Mouse (Mus musculus) heart, embryonic 14.5 days (tissue): ENCODE measurements around the gene Olfr982. TPM values are rescaled to one million over a fixed set of nuclear protein-coding genes. Genes with fewer than 3 reads are reported as not detected.

Experiments
- ATAC-seq: fragments of 200-750 bp; cut with Nextera tagmentation; 2 replicates; pipeline ENCODE4 v1.8.0; 2017; ENCODE audit warnings: low read depth, moderate TSS enrichment; ENCODE audit not compliant: insufficient number of reproducible peaks, insufficient read depth, low FRiP score
- H3K27ac ChIP-seq, 2 experiments: fragments of 200-500 bp in 1 of 2; fragments of 300-500 bp in 1 of 2; sonication (generic) in 1 of 2; replicated peaks in 1 of 2; 2 replicates each; pipeline ENCODE4 v1.5.1; 2012 to 2014; ENCODE audit warnings: low read depth in 2 of 2, low read length in 2 of 2, control low read depth in 1 of 2, mild to moderate bottlenecking in 1 of 2, mixed read lengths in 1 of 2; ENCODE audit not compliant: control insufficient read depth in 1 of 2, insufficient read depth in 1 of 2
- H3K27me3 ChIP-seq: fragments of 300-500 bp; sonication (generic); 2 replicates; pipeline ENCODE4 v1.6.1; 2014; ENCODE audit warnings: mild to moderate bottlenecking, low read length, control low read depth; ENCODE audit not compliant: control insufficient read depth, insufficient read depth
- H3K36me3 ChIP-seq: fragments of 300-500 bp; sonication (generic); 2 replicates; pipeline ENCODE4 v1.6.1; 2014; ENCODE audit warnings: mild to moderate bottlenecking, control low read depth, low read length, mixed read lengths; ENCODE audit not compliant: control insufficient read depth, insufficient read depth
- H3K4me1 ChIP-seq, 2 experiments: fragments of 200-500 bp in 1 of 2; fragments of 300-500 bp in 1 of 2; sonication (generic) in 1 of 2; 2 replicates each; pipeline ENCODE4 v1.6.1; 2012 to 2014; ENCODE audit warnings: low read length in 2 of 2, control low read depth in 1 of 2, mixed read lengths in 1 of 2; ENCODE audit not compliant: control insufficient read depth in 2 of 2, insufficient read depth in 2 of 2
- H3K4me2 ChIP-seq: fragments of 300-500 bp; sonication (generic); 2 replicates; pipeline ENCODE4 v1.6.1; 2014; ENCODE audit warnings: mild to moderate bottlenecking, low read length
- H3K4me3 ChIP-seq, 2 experiments: fragments of 200-500 bp in 1 of 2; fragments of 300-500 bp in 1 of 2; sonication (generic) in 1 of 2; 2 replicates each; pipeline ENCODE4 v1.5.1; 2012 to 2014; ENCODE audit warnings: low read length in 2 of 2, mild to moderate bottlenecking in 2 of 2, control low read depth in 1 of 2, low read depth in 1 of 2, moderate library complexity in 1 of 2; ENCODE audit not compliant: control insufficient read depth in 1 of 2, insufficient read depth in 1 of 2
- H3K9ac ChIP-seq: fragments of 300-500 bp; sonication (generic); 2 replicates; pipeline ENCODE4 v1.6.1; 2014; ENCODE audit warnings: mild to moderate bottlenecking, low read length
- H3K9me3 ChIP-seq: fragments of 300-500 bp; sonication (generic); 2 replicates; pipeline ENCODE4 v1.6.1; 2016; ENCODE audit warnings: low read length, control low read depth; ENCODE audit not compliant: control insufficient read depth
- WGBS: fragments of 180-500 bp; shearing (Covaris S2); extraction: QIAGEN DNeasy Blood & Tissue Kit; methylation state at CpG from one replicate; pipeline ENCODE4 v1.1.7; 2014; 5-methylcytosine and 5-hydroxymethylcytosine counted together
- polyA plus RNA-seq: library from polyadenylated mRNA; unstranded; fragments of >200 nt; fragmentation: Nextera tagmentation; extraction: Ambion mirVana; gene quantifications from 2 replicates; pipeline ENCODE4 v1.2.1, GENCODE M21; 2014

Olfr982 gene
- polyA plus RNA-seq: not detected in 2 replicates

- Histone ChIP-seq H3K27ac (no peak within 1 kb of the TSS), H3K4me2 (no peak within 1 kb of the TSS), H3K4me1 (no peaks in the 10 kb centered on the region), H3K9me3 (no peaks in the 10 kb centered on the region), H3K4me3 (no peak within 1 kb of the TSS), H3K9ac (no peak within 1 kb of the TSS), H3K27me3 (no peaks in the 10 kb centered on the region), H3K36me3 (no peaks in the 10 kb centered on the region)
- 66% methylated on average over 2 of the region's 2 CpGs for WGBS
- no peak for ATAC-seq
Measured at GRCm38 (mm10) chr9:40073529-40073928, at the start of gene Olfr982. Gene Olfr982, plus strand, starts transcription at chr9:40073829.

GRCm38 (mm10) chr9:40050138-40050537, 23.5 kb upstream of the Olfr982 start:
- 88% methylated on average over 19 of the region's 19 CpGs for WGBS
- ATAC-seq: no peak
- Histone ChIP-seq H3K9ac (no peak overlapping the region), H3K27ac (no peak overlapping the region), H3K4me2 (no peak overlapping the region), H3K36me3 (no peaks in the 10 kb centered on the region), H3K9me3 (no peaks in the 10 kb centered on the region), H3K4me3 (no peak overlapping the region), H3K27me3 (no peaks in the 10 kb centered on the region), H3K4me1 (no peaks in the 10 kb centered on the region)

- H3K27me3 ChIP-seq: no peaks in the 10 kb centered on the region
- H3K9me3 ChIP-seq: 0 out of 2 replicates have a peak, but pooled peaks cover 3% of the 10 kb centered on the region
- no peaks in the 10 kb centered on the region for H3K36me3 ChIP-seq
- WGBS: 81% methylated on average over 2 of the region's 2 CpGs
- no peaks in the 10 kb centered on the region for H3K4me1 ChIP-seq
- no peak for ATAC-seq
- H3K4me2 ChIP-seq: no peak within 1 kb of the TSS
- no peak within 1 kb of the TSS for H3K4me3 ChIP-seq
- H3K9ac ChIP-seq: no peak within 1 kb of the TSS
- no peak within 1 kb of the TSS for H3K27ac ChIP-seq
Measured at GRCm38 (mm10) chr9:40093495-40093894, 19.9 kb downstream of the Olfr982 start, which contains the start of gene Olfr983. Gene Olfr983, minus strand, starts transcription at chr9:40093595.

- 51% methylated on average over 3 of the region's 3 CpGs for WGBS
- Histone ChIP-seq H3K27ac (no peak overlapping the region), H3K4me3 (no peak overlapping the region), H3K27me3 (no peaks in the 10 kb centered on the region), H3K9me3 (0 out of 2 replicates have a peak, but pooled peaks cover 3% of the 10 kb centered on the region), H3K4me2 (no peak overlapping the region), H3K9ac (no peak overlapping the region), H3K4me1 (no peaks in the 10 kb centered on the region), H3K36me3 (no peaks in the 10 kb centered on the region)
- no peak for ATAC-seq
Measured at GRCm38 (mm10) chr9:40094769-40095168, 21.1 kb downstream of the Olfr982 start.

- H3K4me2 ChIP-seq: no peak within 1 kb of the TSS
- H3K36me3 ChIP-seq: no peaks in the 10 kb centered on the region
- H3K9ac ChIP-seq: no peak within 1 kb of the TSS
- H3K27ac ChIP-seq: no peak within 1 kb of the TSS
- WGBS: 76% methylated on average over 2 of the region's 2 CpGs
- no peak within 1 kb of the TSS for H3K4me3 ChIP-seq
- no peaks in the 10 kb centered on the region for H3K9me3 ChIP-seq
- no peaks in the 10 kb centered on the region for H3K27me3 ChIP-seq
- no peak for ATAC-seq
- no peaks in the 10 kb centered on the region; a peak in 1 of 4 replicates for H3K4me1 ChIP-seq
Measured at GRCm38 (mm10) chr9:40114106-40114505, 40.5 kb downstream of the Olfr982 start, which contains the start of gene Olfr984. Gene Olfr984, minus strand, starts transcription at chr9:40114206.

GRCm38 (mm10) chr9:40116645-40117286, 43.1 kb downstream of the Olfr982 start:
- no peak for ATAC-seq
- Histone ChIP-seq H3K27me3 (no peaks in the 10 kb centered on the region), H3K9me3 (no peaks in the 10 kb centered on the region), H3K4me3 (no peak overlapping the region), H3K4me2 (0 out of 2 replicates have a peak overlapping the region, but pooled peaks have one; percentile 11), H3K27ac (no peak overlapping the region), H3K4me1 (no peaks in the 10 kb centered on the region; a peak in 1 of 4 replicates), H3K9ac (no peak overlapping the region), H3K36me3 (no peaks in the 10 kb centered on the region)
- 50% methylated on average over 10 of the region's 10 CpGs for WGBS

- no peak for ATAC-seq
- H3K4me2 ChIP-seq: no peak overlapping the region
Measured at GRCm38 (mm10) chr9:40117287-40117659, 43.6 kb downstream of the Olfr982 start.

More at GRCm38 (mm10) chr9:40117287-40117659, 43.6 kb downstream of the Olfr982 start:
- Histone ChIP-seq H3K9me3 (no peaks in the 10 kb centered on the region), H3K9ac (no peak overlapping the region), H3K4me3 (no peak overlapping the region), H3K36me3 (no peaks in the 10 kb centered on the region), H3K27ac (no peak overlapping the region), H3K4me1 (no peaks in the 10 kb centered on the region; a peak in 1 of 4 replicates), H3K27me3 (no peaks in the 10 kb centered on the region)
- WGBS: 69% methylated on average over 5 of the region's 5 CpGs
